Mouse (Mus musculus) intestine, postnatal 0 days (tissue): ENCODE measurements around the gene Gdpd5. TPM values are rescaled to one million over a fixed set of nuclear protein-coding genes. Genes with fewer than 3 reads are reported as not detected.

Source experiments
- ATAC-seq: fragments of 200-750 bp; cut with Nextera tagmentation; 2 replicates; pipeline ENCODE4 v1.8.0; 2017; ENCODE audit warnings: mild to moderate bottlenecking, moderate TSS enrichment, moderate library complexity
- H3K27ac ChIP-seq: fragments of 300-500 bp; sonication (generic); 2 replicates; pipeline ENCODE4 v1.5.1; 2014; ENCODE audit warnings: mild to moderate bottlenecking, low read depth, low read length, moderate library complexity
- H3K27me3 ChIP-seq: fragments of 300-500 bp; sonication (generic); replicated peaks from 2 replicates; pipeline ENCODE4 v1.6.1; 2014; ENCODE audit warnings: low read length, mixed read lengths; ENCODE audit not compliant: control insufficient read depth, insufficient read depth
- H3K36me3 ChIP-seq: fragments of 300-500 bp; sonication (generic); 2 replicates; pipeline ENCODE4 v1.6.1; 2014; ENCODE audit warnings: mild to moderate bottlenecking, moderate library complexity; ENCODE audit not compliant: control insufficient read depth, insufficient read depth
- H3K4me1 ChIP-seq: fragments of 300-500 bp; sonication (generic); replicated peaks from 2 replicates; pipeline ENCODE4 v1.6.1; 2014; ENCODE audit warnings: antibody characterized with exemption, low read length, mixed read lengths; ENCODE audit not compliant: control insufficient read depth, insufficient read depth
- H3K4me2 ChIP-seq: fragments of 300-500 bp; sonication (generic); replicated peaks from 2 replicates; pipeline ENCODE4 v1.6.1; 2014; ENCODE audit warnings: low read depth, mild to moderate bottlenecking, moderate library complexity
- H3K4me3 ChIP-seq: fragments of 300-500 bp; sonication (generic); 2 replicates; pipeline ENCODE4 v1.5.1; 2014; ENCODE audit warnings: low read depth, low read length
- H3K9ac ChIP-seq: fragments of 300-500 bp; sonication (generic); 2 replicates; pipeline ENCODE4 v1.6.1; 2014; ENCODE audit warnings: mild to moderate bottlenecking, low read depth, low read length
- H3K9me3 ChIP-seq: fragments of 300-500 bp; sonication (generic); 2 replicates; pipeline ENCODE4 v1.6.1; 2016; ENCODE audit warnings: mixed run types; ENCODE audit not compliant: control insufficient read depth
- CTCF ChIP-seq: sonication (generic); IDR thresholded peaks from 2 replicates; pipeline ENCODE4 v1.5.1; 2016; ENCODE audit warnings: low read depth, mild to moderate bottlenecking, control low read depth, antibody characterized with exemption, moderate library complexity
- WGBS: fragments of 180-500 bp; shearing (Covaris S2); extraction: QIAGEN DNeasy Blood & Tissue Kit; methylation state at CpG from one replicate; pipeline ENCODE4 v1.1.7; 2014; 5-methylcytosine and 5-hydroxymethylcytosine counted together
- polyA plus RNA-seq: library from polyadenylated mRNA; unstranded; fragments of >200 nt; fragmentation: Nextera tagmentation; extraction: Ambion mirVana; gene quantifications from 2 replicates; pipeline ENCODE4 v1.2.1, GENCODE M21; 2015

Gene Gdpd5
- polyA plus RNA-seq, 1 experiment from 2014 or later: 15.7 TPM

GRCm38 (mm10) chr7:99424538-99425155 lies 43.4 kb downstream of the Gdpd5 start:
- Histone ChIP-seq H3K9me3 (no peaks in the 10 kb centered on the region), H3K27ac (no peak overlapping the region), H3K4me2 (no peak overlapping the region), H3K4me3 (no peak overlapping the region), H3K36me3 (peaks cover 3% of the 10 kb centered on the region; the same call in 1 of the 2 replicates), H3K9ac (no peak overlapping the region), H3K4me1 (peaks cover 3% of the 10 kb centered on the region; the same call in 1 of the 2 replicates), H3K27me3 (no peaks in the 10 kb centered on the region)
- no peak for TF ChIP-seq CTCF
- WGBS: 30% methylated on average over 8 of the region's 8 CpGs
- ATAC-seq: no peak

GRCm38 (mm10) chr7:99425706-99426105 lies 44.5 kb downstream of the Gdpd5 start:
- 0 out of 2 replicates have a peak, but pooled peaks cover 3% of the 10 kb centered on the region for H3K4me1 ChIP-seq
- H3K9me3 ChIP-seq: no peaks in the 10 kb centered on the region
- H3K27me3 ChIP-seq: no peaks in the 10 kb centered on the region
- ATAC-seq: no peak
- no peak overlapping the region for H3K9ac ChIP-seq
- TF ChIP-seq CTCF: no peak
- H3K4me3 ChIP-seq: no peak overlapping the region
- peaks cover 3% of the 10 kb centered on the region; the same call in 1 of the 2 replicates for H3K36me3 ChIP-seq
- H3K27ac ChIP-seq: no peak overlapping the region
- 81% methylated on average over 4 of the region's 4 CpGs for WGBS
- H3K4me2 ChIP-seq: no peak overlapping the region

- ATAC-seq: no peak
- no peaks in the 10 kb centered on the region for H3K27me3 ChIP-seq
- no peak overlapping the region for H3K27ac ChIP-seq
- H3K4me3 ChIP-seq: no peak overlapping the region
- 0 out of 2 replicates have a peak, but pooled peaks cover 3% of the 10 kb centered on the region for H3K4me1 ChIP-seq
- WGBS: 67% methylated on average over 10 of the region's 10 CpGs
- no peak overlapping the region for H3K4me2 ChIP-seq
- TF ChIP-seq CTCF: no peak
- H3K36me3 ChIP-seq: peaks cover 3% of the 10 kb centered on the region; the same call in 1 of the 2 replicates
- no peak overlapping the region for H3K9ac ChIP-seq
- no peaks in the 10 kb centered on the region for H3K9me3 ChIP-seq
These were observed 45.8 kb downstream of the Gdpd5 start for GRCm38 (mm10) chr7:99427031-99427430.

GRCm38 (mm10) chr7:99427987-99428386 lies 46.8 kb downstream of the Gdpd5 start:
- Histone ChIP-seq H3K4me1 (0 out of 2 replicates have a peak, but pooled peaks cover 3% of the 10 kb centered on the region), H3K36me3 (peaks cover 3% of the 10 kb centered on the region; the same call in 1 of the 2 replicates), H3K9me3 (no peaks in the 10 kb centered on the region), H3K9ac (no peak overlapping the region), H3K27ac (no peak overlapping the region), H3K27me3 (no peaks in the 10 kb centered on the region), H3K4me2 (no peak overlapping the region), H3K4me3 (no peak overlapping the region)
- WGBS: 95% methylated on average over 3 of the region's 3 CpGs
- no peak for TF ChIP-seq CTCF
- ATAC-seq: no peak

- no peaks in the 10 kb centered on the region for H3K27me3 ChIP-seq
- no peak overlapping the region for H3K4me2 ChIP-seq
- peaks cover 3% of the 10 kb centered on the region; the same call in 1 of the 2 replicates for H3K36me3 ChIP-seq
- H3K4me1 ChIP-seq: 0 out of 2 replicates have a peak, but pooled peaks cover 3% of the 10 kb centered on the region
- no peak overlapping the region for H3K4me3 ChIP-seq
- no peak for TF ChIP-seq CTCF
- 83% methylated on average over 5 of the region's 5 CpGs for WGBS
- H3K27ac ChIP-seq: no peak overlapping the region
- no peak overlapping the region for H3K9ac ChIP-seq
- ATAC-seq: no peak
- H3K9me3 ChIP-seq: no peaks in the 10 kb centered on the region
These were observed 47.6 kb downstream of the Gdpd5 start for GRCm38 (mm10) chr7:99428836-99429235.

GRCm38 (mm10) chr7:99429786-99430185 lies 48.6 kb downstream of the Gdpd5 start:
- Histone ChIP-seq H3K4me1 (0 out of 2 replicates have a peak, but pooled peaks cover under 1% of the 10 kb centered on the region), H3K27ac (no peak overlapping the region), H3K9me3 (no peaks in the 10 kb centered on the region), H3K4me2 (no peak overlapping the region), H3K27me3 (no peaks in the 10 kb centered on the region), H3K9ac (no peak overlapping the region), H3K36me3 (peaks cover 3% of the 10 kb centered on the region; the same call in 1 of the 2 replicates), H3K4me3 (no peak overlapping the region)
- TF ChIP-seq CTCF: no peak
- no peak for ATAC-seq
- 70% methylated on average over 6 of the region's 6 CpGs for WGBS
